Mouse (Mus musculus): Measurements from ENCODE around the gene Arhgap9.

GRCm38 (mm10) chr10:127294895-127295510, 26.8 kb upstream of the Arhgap9 start:
- TF ChIP-seq FOSL1 (IDR thresholded peaks at IDR 0.05; ENCODE audit: insufficient read depth, low read length, poor library complexity, severe bottlenecking) (no peak), CTCF (IDR thresholded peaks at IDR 0.05; ENCODE audit: control insufficient read depth, insufficient read depth, insufficient read length) (no peak), MYOD1 (IDR thresholded peaks at IDR 0.05; ENCODE audit: control insufficient read depth, insufficient read length, low read depth) (no peak)

Data from C2C12 (cell line).